Mouse (Mus musculus) adrenal gland, postnatal 36 days (tissue): Measurements from ENCODE around the gene Vipr2. TPM values are rescaled to one million over a fixed set of nuclear protein-coding genes. Genes with fewer than 3 reads are reported as not detected.

Source experiments
- DNase-seq, 2 experiments: peaks; one replicate each; pipeline ENCODE4 v3.0.0; 2021; ENCODE audit warnings: mixed read lengths in 1 of 2
- long read RNA-seq, 2 experiments: library from polyadenylated mRNA; stranded (forward); transcript quantifications; one replicate each; pipeline ENCODE4 v2.0.0; 2021; ENCODE audit warnings: borderline sequencing depth in 2 of 2
- total RNA-seq, 2 experiments: library from RNA; stranded (reverse); gene quantifications; 2 replicates each; pipeline ENCODE4 v1.2.3; 2021

Gene Vipr2
- under 1 TPM; 0.86 to 0.99 TPM for total RNA-seq
- long read RNA-seq, experiment 1 = 0 reads
- long read RNA-seq, experiment 2 = 0 reads

DNA sequence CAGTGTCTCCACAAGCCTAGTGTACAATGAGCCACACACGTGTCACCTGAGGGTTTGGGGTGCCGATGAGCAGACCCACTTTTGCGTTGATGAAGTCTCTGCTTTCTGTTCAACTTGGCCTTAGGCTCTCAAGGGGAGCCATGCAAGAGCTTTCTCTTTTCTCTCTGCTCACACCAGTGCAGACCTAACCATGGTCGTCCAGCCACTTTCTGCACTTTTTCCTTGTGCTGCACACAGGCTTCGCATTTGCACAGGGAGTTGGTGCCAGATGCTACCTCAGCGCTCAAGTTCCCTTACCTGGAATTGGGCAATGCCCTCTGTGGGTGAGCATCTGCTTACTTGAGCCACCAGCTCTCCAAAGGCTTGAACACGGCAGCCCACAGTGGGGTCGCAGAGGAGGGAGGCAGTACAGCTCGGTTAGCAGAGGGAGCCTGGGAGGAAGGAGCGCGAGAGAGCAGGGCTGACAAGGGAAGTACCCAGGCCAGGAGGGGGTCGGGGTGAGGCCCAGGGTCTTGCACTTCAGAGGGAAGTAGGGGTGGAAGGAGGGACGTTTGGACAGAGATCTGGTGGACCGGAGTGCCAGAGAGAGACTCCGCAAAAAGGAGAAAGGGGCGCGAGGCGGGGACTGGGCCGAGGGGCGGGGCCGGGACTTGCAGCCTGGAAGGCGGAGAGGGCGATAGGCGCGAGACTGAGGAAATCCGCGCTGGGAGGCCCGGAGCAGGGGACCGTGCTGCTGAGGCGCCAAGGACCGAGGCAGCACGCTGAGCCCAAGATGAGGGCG is at the start of gene Vipr2:
TSS of gene Vipr2 (plus strand) at position 653 of the 781 bp plus-strand sequence.
- DNase-seq = peak; percentile 69 to 74

DNA sequence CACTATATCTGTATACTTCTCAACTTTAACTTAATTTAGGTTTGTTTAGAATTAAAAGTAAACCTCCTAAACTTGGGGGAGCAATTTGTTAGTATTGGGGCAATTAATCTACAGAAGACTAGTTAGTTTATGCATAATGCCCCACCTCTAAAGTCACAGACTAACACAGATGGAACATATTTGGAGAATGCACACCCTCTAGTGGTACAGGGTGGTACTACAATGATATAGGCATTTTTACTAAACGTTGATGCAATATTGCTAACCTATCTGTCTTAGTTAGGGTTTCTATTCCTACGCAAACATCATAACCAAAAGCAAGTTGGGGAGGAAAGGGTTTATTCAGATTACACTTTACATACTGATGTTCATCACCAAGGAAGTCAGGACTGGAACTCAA is 49.4 kb upstream of the Vipr2 start:
- no peak for DNase-seq

DNA sequence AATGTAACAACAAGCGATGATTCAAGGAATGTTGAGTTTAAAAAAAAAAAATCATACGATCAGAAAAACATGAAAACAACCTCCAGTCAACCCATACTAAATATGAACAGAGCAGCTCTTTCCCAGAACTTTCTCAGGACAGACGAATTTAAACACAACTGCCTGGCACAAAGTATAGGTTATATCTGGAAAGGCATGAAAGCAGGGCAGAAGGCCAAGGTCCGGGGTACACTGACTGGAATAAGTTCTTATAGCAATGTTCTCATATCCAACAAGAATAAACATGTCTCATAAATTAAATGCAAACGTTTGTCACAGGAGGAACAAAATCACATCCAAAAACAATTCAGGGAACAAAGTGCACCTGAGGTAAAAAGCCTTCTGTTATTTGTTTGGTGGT is 42.2 kb upstream of the Vipr2 start:
- no peak for DNase-seq

DNA sequence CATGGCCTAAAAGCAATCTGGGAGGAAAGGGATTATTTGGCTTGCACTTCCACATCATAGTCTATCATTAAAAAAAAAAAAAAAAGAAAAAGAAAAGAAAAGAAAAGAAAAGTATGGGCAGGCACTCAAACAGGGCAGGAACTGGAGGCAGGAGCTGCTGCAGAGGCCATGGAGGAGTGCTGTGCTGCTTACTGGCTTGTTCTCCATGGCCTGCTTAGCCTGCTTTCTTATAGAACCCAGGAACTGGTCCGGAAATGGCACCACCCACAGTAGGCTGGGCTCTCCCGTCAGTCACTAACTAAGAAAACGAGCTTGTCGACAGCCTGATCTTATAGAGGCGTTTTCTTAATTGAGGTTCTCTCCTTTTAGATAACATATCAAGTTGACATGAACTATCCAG is 32.7 kb upstream of the Vipr2 start:
- DNase-seq = no peak

DNA sequence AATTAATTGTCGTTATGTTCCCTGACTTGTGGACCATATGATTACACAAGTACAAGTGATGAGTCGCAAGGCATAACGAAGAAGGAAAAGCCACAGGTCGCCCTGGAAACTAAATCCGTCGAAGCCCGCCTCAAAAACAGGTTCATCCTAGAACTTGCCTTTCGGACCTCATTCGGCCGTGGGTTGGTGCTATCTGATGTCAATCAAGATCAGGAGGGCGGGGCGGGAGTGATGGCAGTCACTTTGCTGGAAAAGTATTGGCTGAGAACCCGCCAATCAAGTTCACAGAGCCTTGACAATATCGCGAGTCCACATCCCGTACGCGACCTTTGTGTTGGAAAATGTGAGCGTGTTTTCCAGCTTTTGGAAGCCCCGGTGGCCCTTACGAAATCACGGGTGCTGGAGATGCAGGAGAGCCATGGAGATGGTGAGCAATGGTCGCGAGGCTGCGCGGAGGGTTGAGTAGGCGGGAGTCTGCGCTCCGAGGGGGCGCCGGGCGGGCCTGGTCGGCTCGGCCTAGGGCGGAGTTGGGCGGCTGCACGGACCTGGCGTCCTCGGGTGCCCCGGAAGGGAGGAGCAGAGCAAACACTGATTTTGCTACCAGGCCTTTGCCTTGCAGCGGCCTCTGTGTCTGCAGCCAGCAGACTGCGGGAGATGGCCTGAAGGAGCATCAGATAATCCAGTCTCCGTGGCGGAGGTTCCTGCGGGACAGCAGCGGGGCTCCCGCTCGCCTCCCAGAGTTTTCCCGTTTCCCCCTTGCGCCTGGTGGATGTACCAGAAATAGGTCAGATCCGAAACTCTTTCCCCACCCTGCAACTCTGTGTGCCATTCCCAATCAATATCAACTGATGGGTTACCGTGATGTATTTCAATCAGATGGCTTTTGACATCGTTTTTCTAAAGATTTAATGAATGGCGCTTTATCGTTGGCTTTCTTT is 29.8 kb upstream of the Vipr2 start, which contains the start of gene Zfp386:
TSS of gene Zfp386 (plus strand) at position 285 of the 938 bp plus-strand sequence.
- peak; percentile 98 for DNase-seq

DNA sequence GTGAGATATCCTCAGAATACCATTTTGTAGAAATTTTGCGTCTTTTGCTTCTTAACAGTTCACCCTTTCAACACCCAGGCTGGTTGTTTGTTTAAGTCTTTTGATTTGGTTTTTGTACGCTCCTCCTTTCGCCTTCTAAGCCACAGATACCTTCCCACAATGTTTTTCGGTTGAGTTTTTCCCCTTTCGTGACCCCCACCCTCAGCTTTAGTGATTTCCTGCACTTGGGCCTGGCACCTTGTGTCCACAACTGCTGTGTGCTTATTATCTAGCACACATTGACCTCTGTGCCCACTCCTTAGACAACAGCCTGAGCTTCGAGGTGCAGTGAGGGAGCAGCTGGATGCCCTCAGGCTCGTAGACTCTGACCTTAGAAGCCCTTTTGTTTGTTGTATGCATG is 28.8 kb upstream of the Vipr2 start:
- no peak for DNase-seq

DNA sequence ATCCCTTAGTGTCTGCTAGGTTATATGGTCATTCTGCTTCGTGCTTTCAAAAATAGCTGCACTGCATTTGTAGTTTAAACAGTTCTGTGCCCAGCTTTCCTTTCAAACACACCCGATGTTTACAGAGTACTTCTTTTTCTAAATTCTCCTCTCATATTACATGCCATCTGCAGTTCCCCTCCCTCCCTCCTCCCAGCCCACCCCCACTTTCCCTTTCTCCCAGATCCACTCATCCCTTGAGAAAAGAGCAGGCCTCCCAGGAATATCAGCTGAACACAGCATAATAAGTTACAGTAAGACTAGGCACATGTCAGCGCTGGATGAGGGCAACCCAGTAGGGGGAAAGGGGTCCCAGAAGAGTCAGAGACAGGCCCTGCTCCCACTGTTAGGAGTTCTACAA is 28.3 kb upstream of the Vipr2 start:
- no peak for DNase-seq

DNA sequence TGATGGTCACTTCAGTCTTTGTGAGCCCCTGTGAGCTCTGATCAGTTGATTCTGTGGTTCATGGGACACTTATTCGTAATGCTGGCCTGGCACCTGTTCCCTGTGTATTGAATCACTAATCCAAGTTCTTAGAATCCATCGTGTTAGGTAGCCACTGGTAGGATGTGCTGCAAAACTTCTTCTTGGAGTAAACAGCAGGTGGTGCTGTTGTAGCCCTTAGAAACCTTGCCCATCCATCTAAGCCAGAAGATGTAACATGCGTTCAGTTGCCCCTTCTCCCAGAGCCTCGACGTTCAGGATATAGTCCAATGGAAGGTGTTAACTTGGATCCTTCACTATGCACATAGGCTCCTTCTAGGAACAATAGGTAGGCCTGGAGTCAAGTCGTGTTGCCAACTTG is 27.8 kb upstream of the Vipr2 start:
- DNase-seq = no peak

DNA sequence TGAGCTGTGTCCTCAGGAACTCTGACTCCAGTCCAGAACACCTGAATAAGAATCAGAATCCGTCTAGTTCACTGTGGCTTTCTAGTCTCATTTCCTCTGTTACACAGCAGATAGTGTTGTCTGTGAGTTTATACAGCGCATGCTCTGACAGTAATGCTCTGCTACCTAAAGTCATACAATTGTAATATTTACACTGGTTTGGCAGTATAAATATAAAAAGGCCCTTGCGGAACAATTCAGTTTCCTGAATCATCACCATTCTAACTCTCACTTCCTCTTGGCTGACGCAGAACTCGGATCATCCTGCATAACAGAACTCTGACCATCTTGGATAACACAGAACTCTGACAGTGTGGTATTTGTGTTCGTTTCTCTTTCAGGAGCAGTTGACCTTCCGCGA is 23.2 kb upstream of the Vipr2 start:
- no peak for DNase-seq

DNA sequence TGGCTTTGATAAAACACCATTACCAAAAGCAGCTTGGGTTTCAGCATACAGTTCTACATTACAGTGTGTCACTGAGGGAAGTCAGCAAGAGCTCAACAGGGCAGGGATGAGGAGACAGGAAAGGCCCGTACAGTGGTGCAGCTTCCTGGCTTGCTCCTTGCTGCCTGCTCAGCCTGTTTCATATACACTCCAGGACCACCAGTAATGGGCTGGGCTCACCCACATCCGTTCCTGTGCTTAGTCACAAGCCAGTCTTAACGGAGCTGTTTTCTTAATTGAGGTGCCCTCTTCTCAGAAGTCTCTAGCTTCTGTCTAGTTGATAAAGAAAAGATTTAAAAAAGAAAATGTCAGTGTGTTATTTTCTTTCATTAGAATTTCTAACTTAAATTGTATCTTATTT is 21.4 kb upstream of the Vipr2 start:
- no peak for DNase-seq

DNA sequence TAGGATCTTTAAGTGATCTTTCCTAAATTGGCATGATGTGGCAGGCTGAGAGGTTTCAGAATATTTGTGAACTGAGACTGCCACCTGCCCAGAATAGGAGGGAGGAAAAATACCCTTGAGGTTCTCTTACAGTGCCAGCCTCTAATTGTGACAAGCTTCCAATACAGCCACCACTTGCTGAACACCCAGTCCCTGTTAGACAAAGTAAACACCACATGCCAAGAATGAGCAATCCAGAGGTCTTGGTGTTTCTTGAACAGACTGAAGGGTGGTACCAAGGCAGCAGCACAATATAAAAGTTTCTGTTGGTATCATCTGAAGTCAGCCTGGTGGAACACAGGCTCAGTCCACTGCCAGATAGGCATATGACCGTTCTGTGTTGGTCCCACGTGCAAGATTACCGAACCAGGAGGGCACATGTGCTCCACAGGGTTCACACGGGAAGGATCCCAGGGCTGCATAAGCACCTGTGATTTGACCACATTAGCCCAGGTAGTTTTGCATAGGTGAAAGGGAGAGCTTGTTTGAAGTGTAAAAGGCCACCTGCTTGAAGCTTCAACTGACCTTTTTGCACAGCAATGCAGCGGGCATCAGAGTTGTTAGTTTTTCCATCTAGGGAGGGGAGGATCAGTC is 15.8 kb upstream of the Vipr2 start:
- DNase-seq = no peak

DNA sequence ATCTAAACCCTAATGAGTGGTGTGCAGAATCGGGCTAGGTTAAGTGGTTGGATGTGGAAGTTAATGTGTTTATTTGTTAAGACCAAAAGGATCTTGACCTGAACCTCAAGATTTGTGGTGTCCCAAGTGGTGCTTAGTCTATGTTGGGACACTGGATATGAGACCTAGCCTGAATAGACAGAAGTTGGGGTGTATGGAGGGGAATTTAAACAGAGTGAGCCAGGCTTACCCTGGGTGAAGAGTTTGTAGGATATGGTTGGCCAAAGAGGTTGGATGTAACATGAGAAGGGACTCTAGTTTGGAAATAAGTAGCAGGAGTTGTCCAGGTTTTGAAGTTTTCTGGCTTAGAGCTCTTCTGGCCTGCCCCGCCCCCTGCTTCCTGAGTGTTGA is 15.3 kb upstream of the Vipr2 start:
- no peak for DNase-seq

DNA sequence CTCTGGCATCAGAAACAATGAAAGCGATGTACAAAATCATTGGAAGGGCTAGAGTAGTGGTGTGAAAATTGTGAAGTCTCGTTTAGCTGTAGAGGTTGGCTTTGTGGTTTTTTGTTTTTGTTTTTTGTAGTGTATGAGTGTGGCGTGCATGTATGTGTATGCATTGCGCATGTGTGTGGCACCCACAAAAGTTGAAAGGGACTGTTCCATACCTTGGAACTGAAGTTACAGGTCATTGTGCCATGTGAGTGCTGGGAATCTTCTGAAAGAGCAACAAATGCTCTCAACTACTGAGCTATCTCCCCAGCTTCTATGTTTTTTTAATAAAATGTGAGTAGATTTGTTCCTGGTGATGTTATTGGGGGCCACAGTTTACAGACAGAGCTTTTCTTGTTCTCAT is 14.5 kb upstream of the Vipr2 start:
- DNase-seq = no peak

DNA sequence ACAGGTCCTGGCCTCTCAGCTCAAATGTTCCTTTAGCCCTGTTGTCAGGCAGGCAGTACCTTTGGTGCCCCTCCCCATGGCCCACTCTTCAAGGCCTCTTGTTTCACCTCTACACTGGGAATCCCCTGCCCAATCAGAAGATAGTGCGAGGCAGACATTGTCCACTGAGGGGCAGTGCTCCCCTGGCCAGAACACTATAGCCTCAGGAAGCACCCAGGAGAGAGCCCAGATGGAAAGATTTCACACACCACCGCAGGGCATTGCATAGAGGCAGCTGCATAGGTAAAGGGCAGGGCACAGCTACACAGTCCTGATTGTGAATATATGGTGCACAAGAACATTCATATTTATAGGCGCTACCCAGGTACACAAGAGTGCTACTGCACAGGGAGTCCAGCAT is 6.5 kb upstream of the Vipr2 start:
- DNase-seq = peak; percentile 13 to 44

DNA sequence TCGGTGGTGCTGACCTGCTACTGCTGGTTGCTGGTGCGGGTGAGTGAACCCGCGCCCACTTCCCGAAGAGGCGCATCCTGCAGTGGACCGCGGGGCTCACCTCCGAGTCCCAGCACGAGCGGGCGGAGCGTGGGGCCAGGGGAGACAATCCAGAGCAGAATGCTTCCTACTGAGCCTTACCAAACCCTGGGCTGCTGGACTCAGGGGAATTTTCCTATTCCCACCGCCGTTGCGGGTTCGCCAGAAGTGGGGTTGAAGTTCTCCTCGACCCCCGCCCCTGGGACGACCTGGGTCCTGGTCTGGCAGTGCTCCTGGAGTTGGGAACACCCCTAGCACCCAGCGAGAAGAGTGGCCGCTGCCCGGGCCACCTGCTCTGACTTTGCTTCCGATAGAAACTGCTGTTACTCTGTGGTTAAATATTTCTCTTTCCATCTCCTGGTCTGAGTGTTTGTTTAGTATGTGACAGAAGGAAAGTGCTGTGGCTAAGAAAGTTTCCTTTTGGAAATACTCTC is 385 bp downstream of the Vipr2 start:
- DNase-seq = no peak

DNA sequence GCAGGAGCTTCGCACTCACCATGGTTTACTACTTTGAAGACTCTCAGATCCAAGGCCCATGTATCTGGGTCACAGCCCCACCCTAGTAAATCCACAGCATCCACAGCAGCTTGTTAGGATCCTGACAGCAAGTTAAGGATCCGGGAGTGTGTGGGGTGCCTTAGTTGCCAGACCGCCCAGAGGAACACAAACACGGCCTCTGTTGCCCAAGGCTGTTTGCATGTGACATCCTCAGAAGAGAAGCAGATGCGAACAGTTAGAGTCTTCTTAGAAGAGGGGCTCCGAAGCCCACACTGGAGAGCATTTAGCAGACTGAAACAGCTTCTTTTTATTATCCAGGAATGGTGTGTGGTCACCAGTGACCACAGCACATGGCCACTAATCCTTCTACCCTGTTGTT is 5.6 kb downstream of the Vipr2 start:
- no peak for DNase-seq

DNA sequence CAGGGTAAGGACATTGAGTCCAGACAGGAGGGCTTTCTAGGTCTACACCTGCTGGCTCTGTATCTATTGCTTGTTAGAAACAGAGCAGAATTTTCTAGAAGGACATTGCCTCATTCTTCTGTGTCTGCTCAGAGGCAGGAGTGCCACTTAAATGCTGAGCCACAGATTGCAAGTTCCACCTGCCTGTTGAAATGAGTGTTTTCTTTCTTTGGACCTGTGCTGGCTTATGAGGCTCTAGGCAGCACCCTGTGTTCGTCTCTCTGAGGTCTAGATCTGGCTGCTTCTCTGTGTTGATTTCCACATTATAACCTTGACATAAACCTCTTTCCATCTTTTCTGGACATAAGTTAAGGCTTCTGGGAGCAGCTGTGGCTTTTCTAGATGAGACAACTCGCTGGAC is 6.8 kb downstream of the Vipr2 start:
- no peak for DNase-seq

DNA sequence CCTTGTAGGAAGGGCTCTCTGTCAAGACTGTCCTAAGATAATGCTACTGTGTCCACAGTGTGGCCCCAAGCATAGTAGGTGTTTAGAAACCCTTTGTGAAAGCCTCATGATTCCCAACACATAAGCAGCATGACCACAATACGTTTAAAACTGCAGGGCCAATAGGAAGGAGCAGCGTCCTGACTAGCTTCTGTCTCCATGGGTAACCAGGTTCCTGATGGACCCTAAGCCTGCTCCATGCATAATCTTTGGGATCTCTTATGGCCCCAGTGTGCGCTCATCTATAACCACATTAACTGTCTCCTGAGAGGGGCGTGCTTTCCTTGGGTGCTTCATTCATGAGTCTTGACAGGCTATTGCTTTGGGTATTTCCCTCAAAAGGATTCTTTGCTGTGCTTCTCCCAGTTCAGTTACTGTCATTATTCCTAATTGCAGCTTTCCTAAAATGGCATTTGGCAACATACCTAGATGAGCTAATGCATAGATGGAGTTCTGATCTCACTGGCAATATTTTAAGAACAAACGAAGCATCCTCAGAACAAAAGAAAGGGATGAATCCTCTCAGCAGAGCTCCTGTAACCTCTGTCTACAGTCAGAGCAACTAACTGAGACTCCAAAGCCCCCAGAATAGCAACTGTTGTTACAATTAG is 9.6 kb downstream of the Vipr2 start:
- no peak for DNase-seq

DNA sequence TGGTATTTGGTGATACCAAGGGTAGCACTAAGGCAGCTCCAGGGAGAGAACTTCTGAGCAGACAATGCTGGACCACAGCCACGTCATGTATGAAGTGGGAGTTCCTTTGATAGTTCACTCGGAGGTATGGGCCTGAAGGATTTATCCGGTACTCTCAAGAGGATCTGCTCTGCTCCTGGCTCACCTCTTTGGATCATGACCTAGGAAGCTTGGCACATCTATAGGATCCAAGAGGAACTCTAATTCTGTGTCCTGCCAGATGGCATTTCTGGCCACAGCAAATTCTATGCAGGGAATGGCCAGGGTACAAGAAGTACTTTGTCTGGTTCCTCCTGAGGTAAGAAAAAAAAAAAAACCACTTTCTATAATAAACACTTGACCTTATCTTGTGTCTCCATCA is 12.3 kb downstream of the Vipr2 start:
- DNase-seq = no peak

DNA sequence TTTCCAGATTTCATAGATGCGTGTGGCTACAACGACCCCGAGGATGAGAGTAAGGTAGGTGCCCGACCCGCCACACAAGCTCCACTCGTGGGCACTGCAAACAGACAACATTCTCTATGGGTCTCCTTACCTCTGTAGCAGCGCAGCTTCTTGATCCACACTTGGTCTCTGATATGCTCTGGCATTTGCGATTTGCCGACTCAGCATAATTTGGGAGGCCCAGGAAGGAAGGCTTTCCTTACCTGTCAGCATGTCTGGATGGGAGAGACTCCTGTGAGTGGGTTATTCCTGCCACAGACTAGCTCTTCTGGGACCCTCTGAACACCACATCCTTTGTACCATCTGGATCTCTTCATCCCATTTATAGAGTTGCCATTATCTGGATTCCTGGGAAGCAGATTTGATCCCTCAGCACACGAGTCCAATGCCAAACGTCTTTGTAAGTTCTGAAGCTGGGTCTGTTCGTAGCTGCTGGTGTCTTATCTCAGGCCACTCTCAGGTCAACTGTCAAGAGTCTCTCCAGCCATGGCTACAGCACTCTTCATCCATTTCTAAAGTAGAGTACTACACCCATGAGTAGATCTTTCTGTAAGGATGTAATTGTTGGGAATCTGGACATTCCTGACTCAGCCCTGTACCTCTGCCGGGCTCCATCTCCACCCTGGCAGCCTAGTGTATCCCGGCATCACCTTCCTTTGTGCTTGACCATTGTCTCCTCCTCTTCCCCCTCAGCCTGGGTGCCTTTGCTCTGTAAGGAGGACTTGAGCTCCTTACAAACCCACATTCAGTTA is 17.4 kb downstream of the Vipr2 start:
- DNase-seq = no peak

DNA sequence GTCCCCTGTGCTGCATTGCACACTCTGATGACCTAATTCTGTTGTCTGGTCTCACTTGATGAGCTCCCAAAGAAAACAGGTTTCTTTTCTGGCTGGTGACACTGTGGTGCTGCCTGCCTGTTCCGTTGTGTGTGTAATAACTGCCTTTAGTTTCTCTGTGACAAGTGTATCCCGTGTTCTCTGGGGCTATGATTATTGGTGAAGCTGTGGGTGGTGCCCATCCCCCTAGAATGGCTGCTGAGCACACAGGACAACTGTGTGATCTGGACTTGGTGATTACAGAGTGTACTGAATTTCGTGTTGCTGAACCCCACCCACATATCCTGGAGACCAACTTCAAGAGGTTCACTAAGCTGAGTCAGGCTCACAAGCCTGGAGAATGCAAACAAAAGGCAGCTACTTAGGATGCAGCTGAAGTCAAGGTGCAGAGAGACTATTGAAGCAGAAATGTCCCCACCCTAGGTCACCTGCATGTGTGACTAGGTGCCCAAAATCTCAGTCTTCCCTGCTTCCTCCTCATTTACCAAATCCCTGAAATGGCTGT is 18.9 kb downstream of the Vipr2 start:
- no peak for DNase-seq
